Mouse (Mus musculus) 3134 (cell line): ENCODE measurements around the gene Sh2d3c.

ENCODE experiments used
- DNase-seq: peaks from one replicate; pipeline ENCODE4 v3.0.0-alpha.2; 2011; ENCODE audit warnings: low spot score; ENCODE audit not compliant: insufficient read length; ENCODE audit errors: extremely low read depth

The Sh2d3c gene

GRCm38 (mm10) chr2:32720681-32721229 is at the start of gene Sh2d3c:
Gene Sh2d3c (plus strand): TSS chr2:32721055.
- DNase-seq: peak; percentile 77

GRCm38 (mm10) chr2:32671147-32671546 is 49.7 kb upstream of the Sh2d3c start:
- no peak for DNase-seq

- no peak for DNase-seq
Measured at GRCm38 (mm10) chr2:32671907-32672595, 48.8 kb upstream of the Sh2d3c start.

GRCm38 (mm10) chr2:32673176-32673917 is 47.5 kb upstream of the Sh2d3c start:
- no peak for DNase-seq

- no peak for DNase-seq
Measured at GRCm38 (mm10) chr2:32676821-32677220, 44.0 kb upstream of the Sh2d3c start.

- no peak for DNase-seq
Measured at GRCm38 (mm10) chr2:32677683-32678082, 43.2 kb upstream of the Sh2d3c start.

GRCm38 (mm10) chr2:32680051-32680451 is 40.8 kb upstream of the Sh2d3c start:
- peak; percentile 84 for DNase-seq

GRCm38 (mm10) chr2:32680961-32681650 is 39.7 kb upstream of the Sh2d3c start:
- DNase-seq: no peak

GRCm38 (mm10) chr2:32681754-32682153 is 39.1 kb upstream of the Sh2d3c start:
- DNase-seq: no peak

GRCm38 (mm10) chr2:32682721-32683417 is 38.0 kb upstream of the Sh2d3c start:
- DNase-seq: no peak

- no peak for DNase-seq
Measured at GRCm38 (mm10) chr2:32683701-32684100, 37.2 kb upstream of the Sh2d3c start.

GRCm38 (mm10) chr2:32684681-32685428 is 36.0 kb upstream of the Sh2d3c start:
- DNase-seq: no peak

- DNase-seq: no peak
Measured at GRCm38 (mm10) chr2:32685807-32686206, 35.0 kb upstream of the Sh2d3c start.

- DNase-seq: no peak
Measured at GRCm38 (mm10) chr2:32686640-32687039, 34.2 kb upstream of the Sh2d3c start.

- DNase-seq: no peak
Measured at GRCm38 (mm10) chr2:32687562-32687961, 33.3 kb upstream of the Sh2d3c start.

GRCm38 (mm10) chr2:32689420-32689819 is 31.4 kb upstream of the Sh2d3c start:
- peak; percentile 56 for DNase-seq

GRCm38 (mm10) chr2:32691041-32691440 is 29.8 kb upstream of the Sh2d3c start:
- no peak for DNase-seq

- no peak for DNase-seq
Measured at GRCm38 (mm10) chr2:32692496-32692895, 28.4 kb upstream of the Sh2d3c start.

- DNase-seq: no peak
Measured at GRCm38 (mm10) chr2:32693282-32693681, 27.6 kb upstream of the Sh2d3c start.

GRCm38 (mm10) chr2:32693823-32694411 is 26.9 kb upstream of the Sh2d3c start:
- DNase-seq: peak; percentile 99
